Mouse (Mus musculus) myocyte (in vitro differentiated cells): Measurements from ENCODE around the gene Rnd2. TPM values are rescaled to one million over a fixed set of nuclear protein-coding genes. Genes with fewer than 3 reads are reported as not detected.

ENCODE experiments used
- H3K27me3 ChIP-seq: one replicate; pipeline ENCODE4 v1.6.1; 2011; ENCODE audit not compliant: control insufficient read depth, insufficient read depth, insufficient read length
- H3K36me3 ChIP-seq: one replicate; pipeline ENCODE4 v1.6.1; 2011; ENCODE audit not compliant: control insufficient read depth, insufficient read depth
- H3K4me2 ChIP-seq: one replicate; pipeline ENCODE4 v1.6.1; 2011; ENCODE audit warnings: low read depth, control low read depth
- H3K4me3 ChIP-seq: one replicate; pipeline ENCODE4 v1.5.1; 2011; ENCODE audit warnings: mild to moderate bottlenecking, control low read depth, moderate library complexity
- H3K79me2 ChIP-seq: one replicate; pipeline ENCODE4 v1.6.1; 2011; ENCODE audit not compliant: control insufficient read depth, insufficient read depth
- H3ac ChIP-seq: one replicate; pipeline ENCODE4 v1.6.1; 2011; ENCODE audit not compliant: control insufficient read depth, insufficient read length
- CEBPB ChIP-seq: IDR thresholded peaks from 2 replicates; pipeline ENCODE4 v1.6.1; 2011; ENCODE audit warnings: mild to moderate bottlenecking, moderate library complexity; ENCODE audit not compliant: poor library complexity, insufficient read depth, severe bottlenecking
- E2F4 ChIP-seq: IDR thresholded peaks from one replicate; pipeline ENCODE4 v1.6.1; 2011; ENCODE audit warnings: mild to moderate bottlenecking, control low read depth, moderate library complexity; ENCODE audit not compliant: insufficient read depth
- MAX ChIP-seq: IDR thresholded peaks from one replicate; pipeline ENCODE4 v1.6.1; 2011; ENCODE audit warnings: low read depth, mild to moderate bottlenecking, control low read depth
- MYOD1 ChIP-seq, 3 experiments: IDR thresholded peaks; one replicate each; pipeline ENCODE4 v1.6.1; 2011; ENCODE audit warnings: control low read depth in 2 of 3, low read depth in 2 of 3, mild to moderate bottlenecking in 2 of 3, moderate library complexity in 1 of 3; ENCODE audit not compliant: insufficient read length in 2 of 3, control insufficient read depth in 1 of 3
- MYOG ChIP-seq, 3 experiments: IDR thresholded peaks; one replicate each; pipeline ENCODE4 v1.6.1; 2011; ENCODE audit warnings: control low read depth in 2 of 3, low read depth in 2 of 3, mild to moderate bottlenecking in 2 of 3; ENCODE audit not compliant: insufficient read length in 2 of 3, control insufficient read depth in 1 of 3, insufficient read depth in 1 of 3
- POLR2A ChIP-seq: IDR thresholded peaks from one replicate; pipeline ENCODE4 v1.6.1; 2011; ENCODE audit warnings: low read depth, mild to moderate bottlenecking, control low read depth, moderate library complexity; ENCODE audit not compliant: insufficient read length
- POLR2AphosphoS2 ChIP-seq: IDR thresholded peaks from one replicate; pipeline ENCODE4 v1.6.1; 2011; ENCODE audit warnings: low read depth, control low read depth; ENCODE audit not compliant: insufficient read length
- REST ChIP-seq: IDR thresholded peaks from one replicate; pipeline ENCODE4 v1.6.1; 2011; ENCODE audit warnings: mild to moderate bottlenecking, control low read depth, moderate library complexity; ENCODE audit not compliant: insufficient read depth, insufficient read length
- SRF ChIP-seq: IDR thresholded peaks from one replicate; pipeline ENCODE4 v1.6.1; 2011; ENCODE audit warnings: low read depth; ENCODE audit not compliant: control insufficient read depth, insufficient read length
- TCF12 ChIP-seq: IDR thresholded peaks from one replicate; pipeline ENCODE4 v1.6.1; 2011; ENCODE audit warnings: mild to moderate bottlenecking, control low read depth; ENCODE audit not compliant: poor library complexity, insufficient read depth, severe bottlenecking
- TCF3 ChIP-seq: IDR thresholded peaks from one replicate; pipeline ENCODE4 v1.6.1; 2011; ENCODE audit warnings: low read depth, control low read depth; ENCODE audit not compliant: insufficient read length
- USF1 ChIP-seq: IDR thresholded peaks from one replicate; pipeline ENCODE4 v1.6.1; 2011; ENCODE audit warnings: low read depth, mild to moderate bottlenecking, control low read depth, moderate library complexity
- polyA plus RNA-seq: library from polyadenylated mRNA; unstranded; fragments of >200 nt; fragmentation: generic; extraction: Trizol; gene quantifications from one replicate; pipeline ENCODE4 v1.2.1, GENCODE M21; 2012; ENCODE audit warnings: missing spikeins

Gene Rnd2
- polyA plus RNA-seq, 1 experiment: 20.9 TPM

- H3K4me2 ChIP-seq: no peak overlapping the region
- H3K36me3 ChIP-seq: peaks cover 3% of the 10 kb centered on the region
- H3K4me3 ChIP-seq: no peak overlapping the region
- no peaks in the 10 kb centered on the region for H3K27me3 ChIP-seq
- no peaks in the 10 kb centered on the region for H3K79me2 ChIP-seq
- no peak overlapping the region for H3ac ChIP-seq
- TF ChIP-seq MYOG (IDR thresholded peaks at IDR 0.05; ENCODE audit: control insufficient read depth in 1 of 3, insufficient read depth in 1 of 3, insufficient read length in 2 of 3, low read depth in 2 of 3): no peak
- no peak for TF ChIP-seq SRF
- TF ChIP-seq POLR2AphosphoS2: no peak
- TF ChIP-seq MAX: no peak
- no peak for TF ChIP-seq MYOD1 (IDR thresholded peaks at IDR 0.05; ENCODE audit: control insufficient read depth in 1 of 3, insufficient read length in 2 of 3, low read depth in 2 of 3)
- no peak for TF ChIP-seq CEBPB
- TF ChIP-seq POLR2A: no peak
- no peak for TF ChIP-seq TCF3
- TF ChIP-seq REST: no peak
- TF ChIP-seq E2F4: no peak
- TF ChIP-seq USF1: no peak
- TF ChIP-seq TCF12: no peak
These were observed 21.3 kb downstream of the Rnd2 start for GRCm38 (mm10) chr11:101486126-101486525.

GRCm38 (mm10) chr11:101506269-101506780 is 41.5 kb downstream of the Rnd2 start:
- no peak for TF ChIP-seq MYOD1 (IDR thresholded peaks at IDR 0.05; ENCODE audit: control insufficient read depth in 1 of 3, insufficient read length in 2 of 3, low read depth in 2 of 3)
- no peak overlapping the region for H3K4me2 ChIP-seq
- no peaks in the 10 kb centered on the region for H3K27me3 ChIP-seq
- H3ac ChIP-seq: no peak overlapping the region
- no peak overlapping the region for H3K4me3 ChIP-seq
- H3K36me3 ChIP-seq: no peaks in the 10 kb centered on the region
- no peaks in the 10 kb centered on the region for H3K79me2 ChIP-seq

- H3K36me3 ChIP-seq: no peaks in the 10 kb centered on the region
These were observed 42.3 kb downstream of the Rnd2 start for GRCm38 (mm10) chr11:101507090-101507489.

GRCm38 (mm10) chr11:101518937-101519336 is 54.1 kb downstream of the Rnd2 start:
- TF ChIP-seq USF1 (no peak), SRF (no peak), CEBPB (no peak), POLR2AphosphoS2 (no peak), TCF3 (no peak), REST (no peak), MYOG (IDR thresholded peaks at IDR 0.05; ENCODE audit: control insufficient read depth in 1 of 3, insufficient read depth in 1 of 3, insufficient read length in 2 of 3, low read depth in 2 of 3) (no peak), TCF12 (no peak)
- no peak overlapping the region for H3ac ChIP-seq
- no peak overlapping the region for H3K4me2 ChIP-seq
- H3K36me3 ChIP-seq: peaks cover 10% of the 10 kb centered on the region
- no peaks in the 10 kb centered on the region for H3K27me3 ChIP-seq
- no peaks in the 10 kb centered on the region for H3K79me2 ChIP-seq
- H3K4me3 ChIP-seq: no peak overlapping the region

More at GRCm38 (mm10) chr11:101507090-101507489, 42.3 kb downstream of the Rnd2 start:
- Histone ChIP-seq H3K27me3 (no peaks in the 10 kb centered on the region), H3K4me3 (no peak overlapping the region), H3ac (no peak overlapping the region), H3K4me2 (no peak overlapping the region), H3K79me2 (no peaks in the 10 kb centered on the region)
- TF ChIP-seq POLR2A (no peak), E2F4 (no peak), USF1 (no peak), SRF (no peak), TCF3 (no peak), REST (no peak), CEBPB (no peak), MAX (no peak), MYOD1 (IDR thresholded peaks at IDR 0.05; ENCODE audit: control insufficient read depth in 1 of 3, insufficient read length in 2 of 3, low read depth in 2 of 3) (no peak), TCF12 (no peak), MYOG (IDR thresholded peaks at IDR 0.05; ENCODE audit: control insufficient read depth in 1 of 3, insufficient read depth in 1 of 3, insufficient read length in 2 of 3, low read depth in 2 of 3) (no peak)

- Histone ChIP-seq H3K79me2 (no peaks in the 10 kb centered on the region), H3K36me3 (peaks cover 10% of the 10 kb centered on the region), H3K4me2 (no peak overlapping the region), H3ac (no peak overlapping the region), H3K27me3 (no peaks in the 10 kb centered on the region), H3K4me3 (no peak overlapping the region)
- TF ChIP-seq TCF12: no peak
- TF ChIP-seq POLR2AphosphoS2: no peak
- TF ChIP-seq REST: no peak
- no peak for TF ChIP-seq SRF
- no peak for TF ChIP-seq MYOD1 (IDR thresholded peaks at IDR 0.05; ENCODE audit: control insufficient read depth in 1 of 3, insufficient read length in 2 of 3, low read depth in 2 of 3)
- no peak for TF ChIP-seq USF1
- TF ChIP-seq TCF3: no peak
- TF ChIP-seq POLR2A: no peak
- TF ChIP-seq CEBPB: no peak
- no peak for TF ChIP-seq E2F4
- TF ChIP-seq MAX: no peak
- TF ChIP-seq MYOG (IDR thresholded peaks at IDR 0.05; ENCODE audit: control insufficient read depth in 1 of 3, insufficient read depth in 1 of 3, insufficient read length in 2 of 3, low read depth in 2 of 3): no peak
These were observed 54.6 kb downstream of the Rnd2 start for GRCm38 (mm10) chr11:101519364-101519763.

Other genes starting within 250 kb of the Rnd2 start
- gene Ezh1, start 238.5 kb upstream of the Rnd2 start, polyA plus RNA-seq: 13.7 TPM
- gene Ramp2, start 219.0 kb upstream of the Rnd2 start, polyA plus RNA-seq: 2.5 TPM
- 141 TPM for gene Vps25, start 211.3 kb upstream of the Rnd2 start, polyA plus RNA-seq
- 0.19 TPM for gene Wnk4, start 204.4 kb upstream of the Rnd2 start, polyA plus RNA-seq
- gene Cntd1, start 186.0 kb upstream of the Rnd2 start, polyA plus RNA-seq: 0.07 TPM
- gene Coa3, start 185.9 kb upstream of the Rnd2 start, polyA plus RNA-seq: 155 TPM
- gene Becn1, start 162.7 kb upstream of the Rnd2 start, polyA plus RNA-seq: 134 TPM
- 89.0 TPM for gene Psme3, start 148.8 kb upstream of the Rnd2 start, polyA plus RNA-seq
- 1.2 TPM for gene Aoc2, start 139.9 kb upstream of the Rnd2 start, polyA plus RNA-seq
- gene Aoc3, start 134.4 kb upstream of the Rnd2 start, polyA plus RNA-seq: 0.02 TPM
- gene G6pc, start 97.4 kb upstream of the Rnd2 start, polyA plus RNA-seq: not detected
- 31.2 TPM for gene Aarsd1, start 47.4 kb upstream of the Rnd2 start, polyA plus RNA-seq
- gene Gm27029, start 40.2 kb upstream of the Rnd2 start, polyA plus RNA-seq: 3.8 TPM
- gene Rundc1, start 39.9 kb upstream of the Rnd2 start, polyA plus RNA-seq: 13.6 TPM
- gene Ptges3l, start 39.7 kb upstream of the Rnd2 start, polyA plus RNA-seq: 58.8 TPM
- 2,022 TPM for gene Rpl27, start 22.7 kb upstream of the Rnd2 start, polyA plus RNA-seq
- 24.8 TPM for gene Ifi35, start 16.6 kb upstream of the Rnd2 start, polyA plus RNA-seq
- 283 TPM for gene Vat1, start 1.2 kb downstream of the Rnd2 start, polyA plus RNA-seq
- gene Brca1, start 87.0 kb downstream of the Rnd2 start, polyA plus RNA-seq: 1.0 TPM
- 33.0 TPM for gene Nbr1, start 87.2 kb downstream of the Rnd2 start, polyA plus RNA-seq
- 1.8 TPM for gene Tmem106a, start 117.2 kb downstream of the Rnd2 start, polyA plus RNA-seq
- gene Gm11634, start 134.3 kb downstream of the Rnd2 start, polyA plus RNA-seq: not detected
- 8.5 TPM for gene Rdm1, start 162.2 kb downstream of the Rnd2 start, polyA plus RNA-seq
- gene Arl4d, start 200.5 kb downstream of the Rnd2 start, polyA plus RNA-seq: 7.7 TPM